Mouse (Mus musculus) kidney, postnatal 0 days (tissue): ENCODE results near the gene Slc38a10. TPM values are rescaled to one million over a fixed set of nuclear protein-coding genes. Genes with fewer than 3 reads are reported as not detected.

ENCODE experiments used
- ATAC-seq: fragments of 200-750 bp; cut with Nextera tagmentation; replicated peaks from 2 replicates; pipeline ENCODE4 v1.8.0; 2017; ENCODE audit warnings: low read depth, moderate number of reproducible peaks, moderate TSS enrichment, moderate library complexity; ENCODE audit not compliant: low FRiP score
- DNase-seq: peaks from one replicate; pipeline ENCODE4 v3.0.0-alpha.2; 2016; ENCODE audit warnings: low spot score
- H3K27ac ChIP-seq: fragments of 300-500 bp; sonication (generic); 2 replicates; pipeline ENCODE4 v1.5.1; 2014; ENCODE audit warnings: mild to moderate bottlenecking
- H3K27me3 ChIP-seq: fragments of 300-500 bp; sonication (generic); 2 replicates; pipeline ENCODE4 v1.6.1; 2014; ENCODE audit warnings: low read length, mixed read lengths; ENCODE audit not compliant: insufficient read depth
- H3K36me3 ChIP-seq: fragments of 300-500 bp; sonication (generic); 2 replicates; pipeline ENCODE4 v1.6.1; 2014; ENCODE audit warnings: low read length, mixed read lengths; ENCODE audit not compliant: insufficient read depth
- H3K4me1 ChIP-seq: fragments of 300-500 bp; sonication (generic); replicated peaks from 2 replicates; pipeline ENCODE4 v1.6.1; 2014; ENCODE audit warnings: antibody characterized with exemption, low read length, mixed read lengths; ENCODE audit not compliant: insufficient read depth
- H3K4me2 ChIP-seq: fragments of 300-500 bp; sonication (generic); 2 replicates; pipeline ENCODE4 v1.6.1; 2014; ENCODE audit warnings: mild to moderate bottlenecking, low read length, moderate library complexity, mixed read lengths
- H3K4me3 ChIP-seq: fragments of 300-500 bp; sonication (generic); replicated peaks from 2 replicates; pipeline ENCODE4 v1.5.1; 2014; ENCODE audit warnings: low read depth, low read length
- H3K9ac ChIP-seq: fragments of 300-500 bp; sonication (generic); 2 replicates; pipeline ENCODE4 v1.6.1; 2014; ENCODE audit warnings: low read depth, low read length
- H3K9me3 ChIP-seq: fragments of 300-500 bp; sonication (generic); replicated peaks from 2 replicates; pipeline ENCODE4 v1.6.1; 2016; ENCODE audit warnings: low read length, inconsistent platforms, mixed read lengths
- CTCF ChIP-seq: IDR thresholded peaks from 2 replicates; pipeline ENCODE4 v1.5.1; 2016; ENCODE audit warnings: antibody characterized with exemption, low read depth, mild to moderate bottlenecking, moderate library complexity
- WGBS: fragments of 180-500 bp; shearing (Covaris S2); extraction: QIAGEN DNeasy Blood & Tissue Kit; methylation state at CpG from one replicate; pipeline ENCODE4 v1.1.7; 2014; 5-methylcytosine and 5-hydroxymethylcytosine counted together
- microRNA-seq: library from miRNA; unstranded; fragments of <30 nt; microRNA quantifications from one replicate; pipeline ENCODE4, GENCODE M21; 2016
- polyA plus RNA-seq: library from polyadenylated mRNA; unstranded; fragments of >200 nt; fragmentation: Nextera tagmentation; extraction: Ambion mirVana; gene quantifications from 2 replicates; pipeline ENCODE4 v1.2.1, GENCODE M21; 2015

The Slc38a10 gene
- polyA plus RNA-seq, 1 experiment from 2014 or later, result 94.0 TPM

DNA sequence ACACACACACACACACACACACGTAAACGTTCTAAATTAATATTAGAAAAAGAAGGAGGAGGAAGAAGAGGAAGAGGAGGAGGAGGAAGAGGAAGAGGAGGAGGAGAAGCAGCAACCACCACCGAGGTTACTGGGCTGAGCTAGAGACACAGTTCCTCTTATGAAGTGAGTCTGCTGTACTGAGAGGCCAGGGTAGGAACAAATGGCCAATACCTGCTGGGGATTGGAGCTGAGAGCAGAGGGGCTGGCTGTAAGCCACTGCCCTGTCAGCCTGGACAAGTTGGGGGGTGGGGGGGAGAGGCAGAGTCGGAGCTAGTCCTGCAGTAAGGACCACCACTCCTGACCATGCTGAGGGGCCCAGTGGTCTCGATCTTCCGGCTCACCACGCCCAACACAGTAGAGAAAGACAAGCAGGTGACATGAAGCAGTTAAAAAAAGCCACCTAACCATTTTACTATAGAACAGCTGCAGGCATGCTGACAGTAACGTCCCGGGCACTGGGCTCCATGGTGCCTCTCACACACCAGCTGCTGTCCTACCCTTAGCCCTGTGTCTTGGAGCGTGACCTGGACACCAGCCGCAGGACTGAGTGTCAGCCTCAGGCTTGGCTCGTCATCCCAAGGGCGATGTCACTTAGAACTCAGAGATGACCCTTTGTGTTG is 87.0 kb downstream of the Slc38a10 start:
- H3K4me2 ChIP-seq, result no peak overlapping the region
- no peaks in the 10 kb centered on the region for H3K27me3 ChIP-seq
- H3K27ac ChIP-seq, result no peak overlapping the region
- no peak overlapping the region for H3K9ac ChIP-seq
- WGBS, result 79% methylated on average over 13 of the region's 13 CpGs
- no peak for TF ChIP-seq CTCF
- 0 out of 2 replicates have a peak, but pooled peaks cover 14% of the 10 kb centered on the region for H3K36me3 ChIP-seq
- H3K4me1 ChIP-seq, result no peaks in the 10 kb centered on the region
- ATAC-seq (no peak), DNase-seq (no peak)
- H3K4me3 ChIP-seq, result no peak overlapping the region
- H3K9me3 ChIP-seq, result no peaks in the 10 kb centered on the region

GRCm38 (mm10) chr11:120063326-120063725 is 87.8 kb downstream of the Slc38a10 start:
- Histone ChIP-seq H3K36me3 (0 out of 2 replicates have a peak, but pooled peaks cover 14% of the 10 kb centered on the region), H3K9ac (no peak overlapping the region), H3K27ac (no peak overlapping the region), H3K27me3 (no peaks in the 10 kb centered on the region), H3K9me3 (no peaks in the 10 kb centered on the region), H3K4me3 (no peak overlapping the region), H3K4me2 (no peak overlapping the region), H3K4me1 (no peaks in the 10 kb centered on the region)
- no peak for ATAC-seq
- no peak for DNase-seq
- TF ChIP-seq CTCF, result no peak
- 84% methylated on average over 5 of the region's 5 CpGs for WGBS

DNA sequence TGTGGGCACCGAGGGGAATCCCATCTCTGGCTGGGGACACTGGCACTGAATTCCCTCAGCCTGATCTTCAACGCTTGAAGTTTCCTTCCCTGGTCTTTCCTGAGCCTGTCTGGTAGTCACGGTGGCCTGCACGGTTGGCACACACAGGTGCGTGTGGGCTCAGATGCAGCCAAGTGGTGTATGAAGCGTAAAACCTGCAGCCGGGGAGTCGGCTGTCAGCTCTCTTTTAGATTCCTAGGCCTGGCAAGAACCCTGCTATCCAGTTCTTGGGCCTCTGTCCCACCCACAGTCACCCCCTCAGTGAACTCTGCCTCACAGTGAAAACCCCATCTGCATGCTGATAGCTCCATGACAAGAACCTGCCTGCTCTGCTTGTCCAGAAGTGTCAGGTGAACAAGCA is 90.5 kb downstream of the Slc38a10 start:
- Histone ChIP-seq H3K4me1 (no peaks in the 10 kb centered on the region), H3K27me3 (no peaks in the 10 kb centered on the region), H3K9me3 (no peaks in the 10 kb centered on the region), H3K27ac (no peak overlapping the region), H3K9ac (no peak overlapping the region), H3K4me3 (no peak overlapping the region), H3K36me3 (no peaks in the 10 kb centered on the region), H3K4me2 (no peak overlapping the region)
- ATAC-seq, result no peak
- 59% methylated on average over 8 of the region's 8 CpGs for WGBS
- TF ChIP-seq CTCF, result no peak
- no peak for DNase-seq

GRCm38 (mm10) chr11:120055953-120056732 is 95.0 kb downstream of the Slc38a10 start:
- Histone ChIP-seq H3K36me3 (no peaks in the 10 kb centered on the region), H3K4me3 (no peak overlapping the region), H3K4me2 (no peak overlapping the region), H3K27ac (no peak overlapping the region), H3K4me1 (no peaks in the 10 kb centered on the region; the same call in 1 of the 2 replicates), H3K27me3 (no peaks in the 10 kb centered on the region), H3K9me3 (no peaks in the 10 kb centered on the region), H3K9ac (no peak overlapping the region)
- no peak for TF ChIP-seq CTCF
- DNase-seq (no peak), ATAC-seq (no peak)
- WGBS, result 82% methylated on average over 12 of the region's 12 CpGs

Small RNAs within 50 kb of the gene (microRNA-seq; reads per million reads assigned to microRNA genes)
- not detected for gene Gm25948

Other genes with a start within 250 kb of the Slc38a10 start
- gene Chmp6, start 237.9 kb downstream of the Slc38a10 start, polyA plus RNA-seq, result 120 and 125 TPM in 2 replicates
- gene Baiap2, start 208.6 kb downstream of the Slc38a10 start, polyA plus RNA-seq, result 21.4 and 23.8 TPM in 2 replicates
- 1.4 TPM in 2 replicates for gene Aatk, start 104.2 kb downstream of the Slc38a10 start, polyA plus RNA-seq
- 14.3 and 15.5 TPM in 2 replicates for gene Cep131, start 64.5 kb downstream of the Slc38a10 start, polyA plus RNA-seq
- 10.8 and 12.1 TPM in 2 replicates for gene Tepsin, start 52.6 kb downstream of the Slc38a10 start, polyA plus RNA-seq
- 107 and 130 TPM in 2 replicates for gene Ndufaf8, start 52.4 kb downstream of the Slc38a10 start, polyA plus RNA-seq
- gene Bahcc1, start 81.6 kb upstream of the Slc38a10 start, polyA plus RNA-seq, result 8.2 and 8.6 TPM in 2 replicates
- gene Actg1, start 197.2 kb upstream of the Slc38a10 start, polyA plus RNA-seq, result 2,251 and 2,404 TPM in 2 replicates
- gene Fscn2, start 210.2 kb upstream of the Slc38a10 start, polyA plus RNA-seq, result 1.3 and 1.5 TPM in 2 replicates
- 21.9 and 26.6 TPM in 2 replicates for gene Faap100, start 227.4 kb upstream of the Slc38a10 start, polyA plus RNA-seq